In genomic region chr9:119465595-119465994, GRCm38 (mm10) we compare ENCODE assay signal across 8 mouse cellular contexts. TPM values are rescaled to one million over a fixed set of nuclear protein-coding genes. Genes with fewer than 3 reads are reported as not detected.
A peak's percentile ranks its signal among the peaks of the same experiment; 100 is the strongest.
DNase-seq lines count a peak whose midpoint lies in the region; ATAC-seq and TF ChIP-seq lines count a peak whose summit lies in the region.

No protein-coding gene starts in this region.

- 65% methylated on average over 7 of the region's 7 CpGs for WGBS in forebrain, embryonic 15.5 days
- WGBS in forebrain, embryonic 10.5 days, result 78% methylated on average over 7 of the region's 7 CpGs
- WGBS in thymus, adult 2 months, result 68% methylated on average over 7 of the region's 7 CpGs

- no peak for DNase-seq in forebrain, embryonic 10.5 days (ENCODE audit: extremely low spot score, low spot score)
- DNase-seq in right cerebral cortex, postnatal 14 days, result peak; percentile 30
- no peak for DNase-seq in right cerebral cortex, postnatal 4 days
- DNase-seq in gastrocnemius, postnatal 25 days, result peak; percentile 71
- DNase-seq in kidney, postnatal 4 days, result peak; percentile 61 to 74
- peak; percentile 49 for DNase-seq in thymus, adult 2 months
- DNase-seq in spleen, postnatal 10 days (ENCODE audit: low spot score in 2 of 2), result no peak

- H3K27ac ChIP-seq in forebrain, embryonic 15.5 days (replicated peaks), result no peak overlapping the region
- H3K27ac ChIP-seq in forebrain, embryonic 10.5 days, result no peak overlapping the region
- peak overlapping the region; percentile 96 for H3K27ac ChIP-seq in thymus, adult 2 months (ENCODE audit: control insufficient read depth, insufficient read depth, low read length)

- ATAC-seq in forebrain, embryonic 15.5 days (replicated peaks), result 0 out of 2 replicates have a peak, but pooled peaks have one; percentile 48

- no peak for TF ChIP-seq CTCF in thymus, adult 2 months (IDR thresholded peaks at IDR 0.05; ENCODE audit: borderline replicate concordance, control insufficient read depth, extremely low read depth, insufficient read depth, low read length, poor library complexity)

- H3K9ac ChIP-seq in forebrain, embryonic 15.5 days (replicated peaks), result no peak overlapping the region

- no peaks in the 10 kb centered on the region for H3K27me3 ChIP-seq in forebrain, embryonic 15.5 days
- no peaks in the 10 kb centered on the region for H3K27me3 ChIP-seq in forebrain, embryonic 10.5 days (ENCODE audit: poor library complexity, severe bottlenecking)
- no peaks in the 10 kb centered on the region for H3K27me3 ChIP-seq in thymus, adult 2 months (ENCODE audit: control insufficient read depth, insufficient read depth, low read length)

- H3K4me3 ChIP-seq in forebrain, embryonic 15.5 days, result no peak overlapping the region
- H3K4me3 ChIP-seq in forebrain, embryonic 10.5 days, result no peak overlapping the region
- H3K4me3 ChIP-seq in thymus, adult 2 months (ENCODE audit: control insufficient read depth, insufficient read depth, low read length), result peak overlapping the region; percentile 2

- H3K4me2 ChIP-seq in forebrain, embryonic 15.5 days (replicated peaks), result no peak overlapping the region

- peaks cover 59% of the 10 kb centered on the region for H3K36me3 ChIP-seq in forebrain, embryonic 15.5 days
- H3K36me3 ChIP-seq in forebrain, embryonic 10.5 days (replicated peaks), result peaks cover 88% of the 10 kb centered on the region
- H3K36me3 ChIP-seq in thymus, adult 2 months (ENCODE audit: control insufficient read depth, insufficient read depth, low read length), result peaks cover 17% of the 10 kb centered on the region

- no peaks in the 10 kb centered on the region for H3K9me3 ChIP-seq in forebrain, embryonic 15.5 days
- no peaks in the 10 kb centered on the region for H3K9me3 ChIP-seq in forebrain, embryonic 10.5 days

- H3K4me1 ChIP-seq in forebrain, embryonic 15.5 days, result no peaks in the 10 kb centered on the region
- 0 out of 2 replicates have a peak, but pooled peaks cover 5% of the 10 kb centered on the region for H3K4me1 ChIP-seq in forebrain, embryonic 10.5 days
- peaks cover 60% of the 10 kb centered on the region for H3K4me1 ChIP-seq in thymus, adult 2 months (replicated peaks; ENCODE audit: control insufficient read depth, insufficient read depth, low read length)

- TF ChIP-seq POLR2A in thymus, adult 2 months (IDR thresholded peaks at IDR 0.05; ENCODE audit: control insufficient read depth, extremely low read depth, insufficient read depth, low read length, poor library complexity), result no peak

RNA-seq across cellular contexts. Expression of gene Exog, which starts 20.9 kb away (rescaled TPM):
- polyA plus RNA-seq in forebrain, embryonic 15.5 days (2015; fragmentation: Nextera tagmentation; extraction: Ambion mirVana), result 56.7 and 59.7 TPM in 2 replicates
- 36.5 and 37.8 TPM in 2 replicates for polyA plus RNA-seq in forebrain, embryonic 10.5 days (2016; fragmentation: Nextera tagmentation; extraction: Ambion mirVana)
- total RNA-seq in gastrocnemius, postnatal 25 days (2021), result 1 to 10 TPM; 1.4 to 1.7 TPM
- 9.2 and 9.4 TPM in 2 replicates for polyA plus RNA-seq in thymus, adult 2 months (2012; rRNA removed)

Comparison
In these comparisons a context has a peak if more than half of its experiments do, and no peak if none do; other contexts are left out.
1. DNase-seq: peak in right cerebral cortex, postnatal 14 days (single experiment), gastrocnemius, postnatal 25 days (single experiment), kidney, postnatal 4 days (2 of 2) and thymus, adult 2 months (single experiment); none in forebrain, embryonic 10.5 days (single experiment), right cerebral cortex, postnatal 4 days (single experiment) and spleen, postnatal 10 days (0 of 2).